Mouse (Mus musculus): ENCODE data around the gene Drap1. TPM values are rescaled to one million over a fixed set of nuclear protein-coding genes. Genes with fewer than 3 reads are reported as not detected.

Drap1 gene
- total RNA-seq, 2 experiments from 2014 or later, result 278 to 311 TPM

GRCm38 (mm10) chr19:5389647-5390046 is 35.1 kb downstream of the Drap1 start:
- no peak for DNase-seq (ENCODE audit: extremely low spot score in 1 of 2, low spot score in 1 of 2)

DNA sequence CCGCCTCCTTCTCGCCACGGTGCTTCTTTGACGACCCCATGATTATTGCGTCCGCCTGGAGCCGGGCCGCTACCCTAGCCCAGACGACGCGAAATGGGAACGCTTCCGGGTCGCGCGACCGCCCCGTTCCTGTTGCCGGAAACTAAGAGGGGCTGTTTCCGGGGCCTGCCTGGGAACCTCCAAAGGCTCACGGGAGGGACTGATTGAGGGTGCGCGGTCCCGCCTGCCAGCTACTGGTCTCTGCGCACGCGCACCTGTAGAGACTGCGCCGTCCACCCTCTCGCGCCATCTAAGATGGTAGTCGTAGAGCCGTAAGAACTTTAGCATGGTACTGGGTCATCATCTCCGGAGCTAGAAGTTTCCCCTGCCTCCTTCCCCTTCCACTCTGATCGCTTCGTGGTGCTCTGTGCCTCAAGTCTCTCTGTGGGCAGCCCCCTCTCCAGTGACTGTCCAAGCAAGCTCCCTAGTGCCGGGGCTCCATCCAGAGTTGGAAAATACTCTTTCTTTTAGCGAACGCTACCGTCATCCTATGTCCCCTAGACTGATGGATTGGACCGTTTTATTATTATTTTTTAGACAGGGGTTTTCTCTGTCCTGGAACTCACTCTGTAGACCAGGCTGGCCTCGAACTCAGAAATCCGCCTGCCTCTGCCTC is 36.1 kb downstream of the Drap1 start, which contains the start of gene Sart1:
TSS of gene Sart1 (minus strand) at position 116 of the 655 bp plus-strand sequence.
- DNase-seq (ENCODE audit: extremely low spot score in 1 of 2, low spot score in 1 of 2), result peak; percentile 80 to 87

DNA sequence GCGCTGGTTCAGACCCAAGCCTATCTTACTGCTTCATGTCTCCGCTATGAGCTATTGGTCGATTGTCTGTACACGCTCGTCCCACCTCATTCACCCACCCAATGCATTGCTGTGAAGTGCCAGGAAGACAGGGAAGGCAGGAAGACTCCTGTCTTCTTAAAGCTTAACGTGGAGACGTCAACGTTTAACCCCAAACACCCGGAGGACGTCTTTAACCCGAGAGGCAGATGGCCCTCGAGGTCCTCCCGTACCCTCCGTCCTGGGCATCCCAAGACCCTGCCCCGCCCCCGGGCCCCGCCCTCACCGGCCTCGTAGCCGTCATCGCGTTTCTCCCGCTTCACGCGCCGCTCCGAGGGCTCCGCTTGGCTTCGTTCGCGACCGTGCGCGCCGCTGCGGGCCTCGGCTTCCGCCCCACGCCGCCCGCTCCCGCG is 36.8 kb downstream of the Drap1 start:
- DNase-seq (ENCODE audit: extremely low spot score in 1 of 2, low spot score in 1 of 2), result peak in 1 of 2 experiments; percentile 24

DNA sequence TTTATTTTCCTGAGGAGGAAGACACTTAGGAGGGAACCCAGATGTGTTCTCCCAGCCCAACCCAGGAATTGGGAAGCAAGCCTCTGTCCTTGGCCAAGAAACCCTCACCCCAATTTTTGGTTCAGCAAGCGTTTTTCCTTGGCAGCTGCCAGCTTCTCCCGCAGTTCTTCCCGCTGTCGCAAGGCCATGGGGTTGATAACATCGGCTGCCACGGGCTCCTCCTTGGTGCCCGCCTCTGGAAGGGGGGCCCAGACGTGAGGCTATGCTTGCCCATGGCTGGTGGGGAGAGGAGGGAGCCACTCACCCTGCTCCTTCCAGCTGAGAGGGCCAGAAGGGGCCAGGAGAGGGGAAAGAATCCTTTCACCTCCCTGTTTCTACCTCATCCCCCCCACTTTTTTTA is 40.1 kb downstream of the Drap1 start:
- no peak for DNase-seq (ENCODE audit: extremely low spot score in 1 of 2, low spot score in 1 of 2)

- DNase-seq (ENCODE audit: extremely low spot score in 1 of 2, low spot score in 1 of 2), result no peak
Measured at GRCm38 (mm10) chr19:5383326-5383725, 41.5 kb downstream of the Drap1 start.

DNA sequence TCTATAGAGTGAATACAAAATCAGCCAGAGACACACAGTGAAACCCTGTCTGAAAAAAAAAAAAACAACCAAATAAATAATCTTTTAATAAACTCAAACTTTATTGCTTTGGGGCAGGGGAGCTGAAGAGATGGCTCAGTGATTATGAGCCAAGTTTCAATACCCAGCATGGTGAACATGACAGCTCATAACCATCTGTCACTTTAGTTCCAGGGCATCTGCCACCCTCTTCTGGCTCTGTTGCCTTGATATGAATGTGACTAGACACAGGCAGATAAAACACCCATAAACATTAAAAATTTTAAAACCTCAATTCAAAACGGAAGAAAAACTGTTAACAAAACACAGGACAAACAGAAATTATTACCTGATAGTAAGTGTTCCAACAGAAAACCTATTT is 47.3 kb downstream of the Drap1 start:
- no peak for DNase-seq (ENCODE audit: extremely low spot score in 1 of 2, low spot score in 1 of 2)

- DNase-seq (ENCODE audit: extremely low spot score in 1 of 2, low spot score in 1 of 2), result no peak
Measured at GRCm38 (mm10) chr19:5374748-5375147, 50.0 kb downstream of the Drap1 start.

- no peak for DNase-seq (ENCODE audit: extremely low spot score in 1 of 2, low spot score in 1 of 2)
Measured at GRCm38 (mm10) chr19:5374177-5374576, 50.6 kb downstream of the Drap1 start.

Other genes with a start within 250 kb of the Drap1 start
- 10 to 100 TPM; 54.2 to 57.6 TPM for gene Pacs1, start 151.9 kb downstream of the Drap1 start, total RNA-seq (2021)
- gene Sf3b2, start 129.5 kb downstream of the Drap1 start, total RNA-seq (2021), result 100 to 1,000 TPM; 201 to 202 TPM
- 100 to 1,000 TPM; 114 to 129 TPM for gene Gal3st3, start 126.6 kb downstream of the Drap1 start, total RNA-seq (2021)
- gene Catsper1, start 89.2 kb downstream of the Drap1 start, total RNA-seq (2021), result not detected
- gene Cst6, start 75.4 kb downstream of the Drap1 start, total RNA-seq (2021), result 1 to 10 TPM; 6.1 to 6.7 TPM
- 10 to 100 TPM; 19.5 to 23.7 TPM for gene Eif1ad, start 58.2 kb downstream of the Drap1 start, total RNA-seq (2021)
- 10 to 100 TPM; 85.3 to 93.2 TPM for gene Banf1, start 57.8 kb downstream of the Drap1 start, total RNA-seq (2021)
- 10 to 100 TPM; 83.7 to 99.3 TPM for gene Sart1, start 36.3 kb downstream of the Drap1 start, total RNA-seq (2021)
- not detected for gene Tsga10ip, start 22.5 kb downstream of the Drap1 start, total RNA-seq (2021)
- gene AI837181, start 165 bp upstream of the Drap1 start, total RNA-seq (2021), result 10 to 100 TPM; 68.2 to 71.1 TPM
- not detected for gene Fosl1, start 22.6 kb upstream of the Drap1 start, total RNA-seq (2021)
- gene Ccdc85b, start 32.9 kb upstream of the Drap1 start, total RNA-seq (2021), result 10 to 100 TPM; 32.9 to 35.9 TPM
- gene Fibp, start 35.6 kb upstream of the Drap1 start, total RNA-seq (2021), result 100 to 1,000 TPM in 1 of 2 experiments, 10 to 100 TPM in 1; 99.4 to 110 TPM
- gene Ctsw, start 43.5 kb upstream of the Drap1 start, total RNA-seq (2021), result not detected
- gene Efemp2, start 49.0 kb upstream of the Drap1 start, total RNA-seq (2021), result 10 to 100 TPM; 11.0 to 11.6 TPM
- 10 to 100 TPM; 33.2 to 38.2 TPM for gene Mus81, start 63.4 kb upstream of the Drap1 start, total RNA-seq (2021)
- gene Cfl1, start 65.5 kb upstream of the Drap1 start, total RNA-seq (2021), result 1,000 to 10,000 TPM; 1,427 to 1,527 TPM
- 1 to 10 TPM; 4.5 to 9.2 TPM for gene 1700020D05Rik, start 78.8 kb upstream of the Drap1 start, total RNA-seq (2021)
- gene Snx32, start 85.6 kb upstream of the Drap1 start, total RNA-seq (2021), result 10 to 100 TPM; 78.0 to 86.5 TPM
- not detected for gene Ovol1, start 135.7 kb upstream of the Drap1 start, total RNA-seq (2021)
- gene Ap5b1, start 143.0 kb upstream of the Drap1 start, total RNA-seq (2021), result 1 to 10 TPM; 7.7 to 8.2 TPM
- 10 to 100 TPM; 67.6 to 85.2 TPM for gene Rnaseh2c, start 176.9 kb upstream of the Drap1 start, total RNA-seq (2021)
- 10 to 100 TPM; 83.1 to 87.8 TPM for gene Kat5, start 185.3 kb upstream of the Drap1 start, total RNA-seq (2021)
- gene Rela, start 212.5 kb upstream of the Drap1 start, total RNA-seq (2021), result 10 to 100 TPM; 20.6 to 22.0 TPM
- 10 to 100 TPM; 15.3 to 16.1 TPM for gene Sipa1, start 238.7 kb upstream of the Drap1 start, total RNA-seq (2021)

Measured in layer of hippocampus, postnatal 25 days (tissue).